Mouse (Mus musculus) right cerebral cortex, postnatal 4 days (tissue): ENCODE measurements at regions not wholly inside any gene's neighbourhood (a gene's known extent, or its start where the extent isn't known, plus 50 kb on each side); places are given as distances from the start of the nearest gene placed in this dataset.

Experiments used
- DNase-seq: peaks from one replicate; pipeline ENCODE4 v3.0.0-alpha.2; 2022

GRCm38 (mm10) chr13:69303316-69303715 lies 230.2 kb upstream of the Nsun2 start:
- DNase-seq = no peak

GRCm38 (mm10) chr13:69330412-69331000 lies 203.0 kb upstream of the Nsun2 start:
- no peak for DNase-seq

DNA sequence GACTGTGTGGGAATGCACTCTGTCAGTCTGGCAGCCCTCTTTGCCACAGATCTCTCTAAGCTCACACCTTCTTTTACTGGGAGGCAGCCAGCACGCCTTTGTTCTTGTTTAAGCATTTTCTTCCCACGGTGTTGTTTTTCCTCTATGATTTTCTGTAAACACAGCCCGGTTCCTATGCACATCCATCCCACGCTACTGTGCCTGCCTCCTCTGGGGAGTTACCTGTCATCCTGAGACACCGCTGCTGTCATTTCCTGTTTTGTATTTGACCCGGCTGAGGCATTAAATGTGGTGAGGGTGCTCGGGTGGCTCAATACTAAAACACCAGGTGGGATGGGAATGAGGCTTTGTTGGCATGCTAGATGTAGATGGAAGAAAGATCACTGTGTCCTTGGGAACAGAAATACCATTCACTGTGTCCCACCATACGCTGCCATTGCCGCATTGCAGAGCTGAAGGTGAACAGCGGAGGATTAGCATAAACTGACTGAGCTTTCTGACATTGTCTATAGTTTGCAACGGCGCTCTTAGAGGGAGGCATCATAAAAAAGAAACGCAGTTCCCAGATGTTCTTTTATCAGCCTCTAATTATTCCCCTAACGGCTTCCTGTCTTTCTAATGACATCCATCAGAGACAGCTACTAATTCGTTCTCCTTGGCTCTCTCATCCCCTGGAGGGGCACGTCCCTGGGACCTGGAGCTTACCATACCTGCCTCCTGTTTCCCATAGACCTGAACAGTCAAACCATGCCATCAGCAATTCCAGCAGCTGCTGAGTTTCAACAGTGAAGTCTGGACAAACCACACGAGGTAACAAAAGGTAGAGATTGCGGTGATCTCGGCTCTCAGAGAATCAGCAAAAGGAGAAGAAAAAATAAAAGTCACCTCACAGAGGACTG lies 201.8 kb upstream of the Nsun2 start:
- no peak for DNase-seq

GRCm38 (mm10) chr13:69343806-69344205 lies 189.7 kb upstream of the Nsun2 start:
- no peak for DNase-seq

DNA sequence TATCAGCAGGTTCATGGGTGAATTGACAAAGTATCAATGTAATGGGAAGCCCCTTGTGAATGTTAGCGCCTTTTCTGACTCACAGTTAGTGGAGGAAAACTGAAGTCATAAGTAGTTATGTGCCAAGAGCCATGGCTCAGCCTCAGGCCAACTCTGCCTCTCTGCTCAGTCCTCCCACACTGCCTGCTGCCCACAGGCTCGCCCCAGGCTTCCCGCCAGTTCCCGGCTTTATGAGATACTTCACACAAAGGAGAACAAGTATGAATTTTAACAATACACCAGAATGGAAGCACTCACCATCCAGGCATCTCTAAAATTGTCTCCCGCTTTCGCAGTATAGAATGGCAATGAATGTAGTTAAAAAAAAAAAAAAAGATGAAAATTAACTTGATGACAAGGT lies 176.1 kb upstream of the Nsun2 start:
- DNase-seq = no peak

- no peak for DNase-seq
These were observed 167.6 kb upstream of the Nsun2 start for GRCm38 (mm10) chr13:69365880-69366490.

GRCm38 (mm10) chr13:69373101-69373815 lies 160.3 kb upstream of the Nsun2 start:
- no peak for DNase-seq

DNA sequence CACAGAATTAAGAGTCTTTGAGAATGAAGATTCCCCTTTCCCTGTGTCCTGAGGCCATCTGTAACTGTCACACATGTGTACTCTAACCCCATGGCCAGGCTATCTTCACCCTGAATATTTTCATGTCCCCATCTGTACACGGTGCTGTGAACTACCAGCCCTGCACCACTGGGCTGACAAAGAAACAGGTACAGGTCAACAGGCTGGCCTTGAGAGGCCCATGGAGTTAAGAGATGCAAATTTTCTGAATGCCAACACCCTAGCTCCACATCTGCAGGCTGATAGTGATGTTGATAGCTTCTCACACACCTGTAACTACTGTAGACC lies 159.8 kb upstream of the Nsun2 start:
- DNase-seq = no peak

DNA sequence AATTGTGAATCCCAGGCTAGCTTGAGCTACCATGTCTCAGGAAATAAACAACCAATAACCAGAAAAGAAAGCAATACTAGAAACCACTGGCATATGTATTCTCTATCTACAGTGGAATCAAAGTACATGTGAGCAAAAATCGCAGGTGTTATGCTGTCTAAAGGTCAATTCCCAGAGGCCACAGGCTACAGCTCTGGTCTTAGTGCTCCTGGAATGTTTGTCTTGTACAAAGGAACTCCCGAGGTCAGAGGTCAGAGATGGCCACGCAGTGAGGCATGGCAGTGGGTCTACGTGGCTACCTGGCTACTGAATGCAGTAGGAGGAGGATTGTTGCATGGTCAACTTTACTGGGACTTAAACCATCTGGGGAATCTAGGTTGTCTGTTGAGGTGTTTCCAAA lies 153.1 kb upstream of the Nsun2 start:
- DNase-seq = no peak

- no peak for DNase-seq
These were observed 148.8 kb upstream of the Nsun2 start for GRCm38 (mm10) chr13:69384767-69385166.

DNA sequence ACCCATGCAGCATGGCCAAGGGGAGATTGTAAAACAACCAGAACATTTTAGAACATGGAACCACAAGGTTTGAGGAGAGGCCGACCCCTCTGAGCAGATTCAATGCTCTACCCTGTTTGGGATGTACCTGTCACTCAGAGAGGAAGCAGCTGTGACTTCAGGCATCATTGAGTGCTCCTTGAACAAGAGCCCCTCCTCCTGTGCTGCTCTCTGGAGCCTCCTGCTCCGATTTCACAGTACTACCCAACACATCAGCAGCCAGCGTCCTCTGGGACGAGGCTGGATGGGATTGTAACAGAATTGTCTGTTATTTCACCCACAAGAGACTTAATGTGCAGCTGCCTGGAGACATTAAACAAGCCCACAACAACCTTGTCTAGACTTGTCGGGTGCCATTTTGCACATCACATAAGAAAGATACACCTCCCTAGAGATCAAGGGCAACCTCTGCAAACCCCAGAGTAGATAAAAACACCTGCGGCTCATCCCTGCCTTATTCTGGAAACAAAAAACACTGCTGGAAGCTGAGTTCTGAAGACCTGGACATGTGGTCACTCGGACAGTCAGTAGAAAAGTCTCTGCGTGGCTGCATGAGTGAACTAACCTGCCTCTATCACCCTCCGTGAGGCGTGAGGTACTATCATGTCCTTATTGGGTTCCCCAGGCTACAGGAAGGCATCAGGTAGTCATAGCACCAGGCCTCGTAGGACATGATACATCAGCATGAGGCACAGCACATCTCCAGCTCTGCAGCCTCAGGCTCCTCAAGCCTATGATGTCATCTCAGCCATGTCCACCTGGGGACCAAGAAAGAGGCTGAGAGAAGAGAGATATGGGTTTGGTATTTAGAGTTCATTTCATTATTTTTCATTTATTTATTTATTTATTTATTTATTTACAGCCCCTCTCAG lies 140.4 kb upstream of the Nsun2 start:
- DNase-seq = no peak

- DNase-seq = no peak
These were observed 139.0 kb upstream of the Nsun2 start for GRCm38 (mm10) chr13:69394544-69394943.

DNA sequence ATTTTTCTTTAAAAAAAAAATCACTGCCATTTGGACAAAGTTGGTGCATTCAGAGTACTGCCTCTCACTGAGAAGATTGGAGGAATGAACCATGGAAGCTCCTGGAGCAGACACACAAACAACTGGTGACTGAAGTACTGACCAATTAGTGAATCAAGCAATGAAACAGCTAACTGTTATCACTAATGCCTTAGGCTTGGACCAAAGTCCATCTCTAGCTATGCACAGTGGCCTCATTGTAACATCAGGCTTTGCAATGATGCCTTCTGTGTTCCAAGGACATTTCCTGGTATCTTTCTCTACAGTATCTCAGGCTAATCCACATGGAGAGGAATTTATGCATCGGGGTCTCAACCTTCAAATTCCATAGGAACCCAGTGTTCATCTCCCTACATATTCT lies 123.2 kb upstream of the Nsun2 start:
- DNase-seq = no peak

GRCm38 (mm10) chr13:69414813-69415212 lies 118.7 kb upstream of the Nsun2 start:
- no peak for DNase-seq

DNA sequence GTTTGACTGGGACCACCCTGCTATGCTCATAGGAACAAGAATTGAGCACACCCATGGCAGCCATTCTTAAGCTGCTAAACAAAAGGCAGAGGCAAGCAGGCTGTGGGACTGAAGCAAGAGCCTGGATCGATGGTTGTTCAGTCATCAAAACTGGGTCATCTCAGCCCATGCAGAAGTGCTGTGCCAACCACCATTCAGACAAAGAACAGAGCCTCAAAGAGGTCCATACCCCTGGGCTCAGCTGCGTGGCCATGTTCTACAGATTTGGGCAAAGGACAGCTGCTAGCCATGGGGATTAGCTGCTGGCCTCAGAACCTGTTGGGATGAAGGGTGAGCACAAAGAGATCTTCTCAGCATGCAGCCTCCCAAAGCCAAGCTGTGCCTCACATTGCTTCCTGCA lies 116.8 kb upstream of the Nsun2 start:
- DNase-seq = no peak

- no peak for DNase-seq
These were observed 115.6 kb upstream of the Nsun2 start for GRCm38 (mm10) chr13:69417855-69418478.

DNA sequence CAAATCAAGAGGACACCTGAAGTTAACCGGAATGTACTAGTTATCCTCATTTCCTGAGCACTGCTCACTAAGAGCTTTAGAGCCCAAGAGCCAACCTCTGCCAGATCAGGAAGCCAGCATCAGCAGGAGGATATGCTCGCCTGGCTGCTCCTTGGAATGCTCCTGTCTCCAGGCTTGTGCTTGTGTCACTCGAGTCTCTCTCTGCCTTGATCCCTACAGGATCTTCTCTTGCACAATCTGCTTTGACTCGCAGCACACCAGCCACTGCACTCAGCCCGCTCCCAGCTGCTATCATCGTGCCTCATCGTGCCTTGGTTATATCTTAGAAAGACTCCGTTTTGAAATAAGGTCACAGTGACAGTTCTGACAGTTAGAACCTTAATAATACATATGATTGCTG lies 113.4 kb upstream of the Nsun2 start:
- DNase-seq = no peak

GRCm38 (mm10) chr13:69421966-69422365 lies 111.6 kb upstream of the Nsun2 start:
- DNase-seq = no peak

DNA sequence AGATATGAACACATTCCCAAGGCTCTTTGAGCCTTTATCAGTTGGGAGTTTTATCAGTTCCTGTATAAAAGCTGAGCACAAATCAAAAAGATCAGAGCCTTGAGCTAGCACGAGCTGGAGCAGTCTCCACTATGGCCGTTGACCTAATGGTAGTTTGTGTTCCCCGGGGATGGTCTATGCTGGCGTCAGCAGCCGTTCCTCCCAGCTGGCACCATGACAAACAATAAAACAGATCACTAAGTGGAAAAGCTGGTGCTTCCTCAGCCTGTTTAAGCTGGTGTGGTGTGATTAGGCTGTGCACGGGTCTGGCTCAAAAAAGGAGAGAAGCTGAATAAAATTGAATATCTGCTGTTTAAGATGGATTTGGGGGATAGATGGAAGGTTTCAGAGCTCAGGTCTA lies 107.4 kb upstream of the Nsun2 start:
- no peak for DNase-seq

DNA sequence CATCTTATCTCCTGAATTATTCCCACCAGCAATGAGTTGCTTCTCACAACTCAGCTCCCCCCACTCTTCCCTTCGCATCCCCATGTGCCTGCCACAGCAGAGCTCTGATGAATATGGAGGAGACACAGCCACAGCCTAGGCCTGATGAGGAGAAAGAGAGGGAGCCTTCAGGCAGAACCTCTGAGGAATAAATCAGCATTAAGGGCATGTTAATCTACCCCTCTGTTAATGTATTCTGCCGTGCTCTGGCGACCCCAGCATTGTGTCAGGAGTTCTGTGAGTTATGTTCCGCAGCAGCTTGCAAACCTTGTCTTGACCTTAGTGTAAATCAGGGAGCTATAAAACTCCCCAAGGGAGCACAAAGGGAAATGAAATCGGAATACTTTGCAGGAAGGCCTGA lies 104.0 kb upstream of the Nsun2 start:
- DNase-seq = no peak

DNA sequence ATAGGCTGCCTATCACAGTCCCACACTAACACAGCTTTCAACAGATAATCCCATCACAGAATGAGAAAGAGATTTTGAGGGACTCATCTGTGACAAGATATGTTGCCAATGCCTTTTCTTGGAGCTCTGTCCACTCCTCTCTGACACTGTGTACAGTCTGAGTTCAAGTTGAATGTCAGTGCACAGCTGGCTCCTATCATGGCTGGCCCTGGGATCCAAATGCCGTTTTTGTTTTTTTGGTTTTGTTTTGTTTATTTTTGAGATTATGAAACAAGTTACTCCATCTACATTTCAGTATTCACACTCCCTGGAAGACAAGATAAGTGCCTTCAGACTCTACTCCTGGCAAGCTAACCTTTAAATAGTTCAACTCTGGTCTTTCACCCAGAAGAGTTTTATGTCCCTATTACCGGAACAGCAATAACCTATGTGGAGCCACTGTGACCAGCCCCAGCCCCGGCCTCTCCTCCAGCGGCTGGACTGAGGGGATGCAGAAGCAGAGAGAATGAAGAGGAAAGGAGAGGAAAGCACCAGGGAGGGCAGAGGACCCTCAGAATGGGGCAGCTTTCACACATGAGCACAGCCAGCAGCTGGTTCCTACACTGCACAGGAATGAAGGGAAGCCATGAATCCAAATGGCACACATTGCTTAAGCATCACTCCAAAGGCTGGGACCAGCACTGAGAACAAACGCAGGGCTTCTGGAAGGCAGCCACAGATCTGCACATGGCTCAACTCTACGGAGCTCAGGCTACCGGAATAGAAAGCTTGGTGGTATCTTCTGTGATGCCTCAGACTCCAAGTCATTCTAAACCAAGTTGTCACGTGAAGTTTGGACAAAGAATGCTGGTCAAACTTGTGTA lies 99.9 kb upstream of the Nsun2 start:
- DNase-seq = no peak
